Mouse (Mus musculus): Measurements from ENCODE around the gene Asb13.

GRCm38 (mm10) chr13:3610118-3610794, 23.6 kb upstream of the Asb13 start:
- TF ChIP-seq CTCF (conservative IDR thresholded peaks at IDR 0.05; ENCODE audit: low read length) (no peak), POU5F1 (IDR thresholded peaks at IDR 0.05; ENCODE audit: borderline replicate concordance, low read length) (no peak), NANOG (IDR thresholded peaks at IDR 0.05; ENCODE audit: borderline replicate concordance, low read length) (no peak)

All from E14TG2a.4 (cell line).